In genomic region chr7:49762605-49763004, GRCm38 (mm10) we compare ENCODE assay signal across 9 mouse cellular contexts. TPM values are rescaled to one million over a fixed set of nuclear protein-coding genes. Genes with fewer than 3 reads are reported as not detected.
DNase-seq lines count a peak whose midpoint lies in the region; ATAC-seq and TF ChIP-seq lines count a peak whose summit lies in the region.
"Had no signal": no experiment of that assay in that cellular context is flagged by ENCODE, and none has a peak within 500 bp of the region (broad histone marks: within the 10 kb centered on the region; RNA-seq: fewer than 3 reads in every experiment).

No protein-coding gene starts in this region.

- DNase-seq in lung, postnatal 0 days (ENCODE audit: low spot score): no peak
- no peak for DNase-seq in lung, postnatal 25 days (ENCODE audit: low spot score)
- DNase-seq in R1 (ENCODE audit: low read depth, low spot score): peak; percentile 61
- DNase-seq in layer of hippocampus, adult 9-11 months: peak; percentile 58
- peak; percentile 67 to 72 for DNase-seq in right cerebral cortex, postnatal 36 days (ENCODE audit: low spot score in 2 of 2)
- DNase-seq in forebrain, embryonic 14.5 days (ENCODE audit: low spot score): no peak
- DNase-seq: kidney, postnatal 4 days had no signal

- H3K9me3 ChIP-seq in lung, postnatal 0 days (ENCODE audit: low read length): no peaks in the 10 kb centered on the region
- no peaks in the 10 kb centered on the region for H3K9me3 ChIP-seq in forebrain, embryonic 14.5 days (replicated peaks; ENCODE audit: control insufficient read depth, low read length)
- H3K9me3 ChIP-seq in forebrain, embryonic 13.5 days (replicated peaks): 0 out of 2 replicates have a peak, but pooled peaks cover 2% of the 10 kb centered on the region

- TF ChIP-seq EP300 in lung, postnatal 0 days (IDR thresholded peaks at IDR 0.05): no peak

- no peak overlapping the region for H3K9ac ChIP-seq in lung, postnatal 0 days (replicated peaks; ENCODE audit: low read depth)
- H3K9ac ChIP-seq in forebrain, embryonic 14.5 days (ENCODE audit: low read length): no peak overlapping the region
- no peak overlapping the region for H3K9ac ChIP-seq in forebrain, embryonic 13.5 days

- no peak overlapping the region for H3K27ac ChIP-seq in lung, postnatal 0 days (ENCODE audit: low read length)
- no peak overlapping the region for H3K27ac ChIP-seq in forebrain, embryonic 14.5 days (ENCODE audit: low read depth, low read length)
- no peak overlapping the region for H3K27ac ChIP-seq in forebrain, embryonic 13.5 days

- no peak overlapping the region for H3K4me2 ChIP-seq in lung, postnatal 0 days (replicated peaks; ENCODE audit: low read depth, low read length)
- no peak overlapping the region for H3K4me2 ChIP-seq in forebrain, embryonic 14.5 days (ENCODE audit: low read length)
- H3K4me2 ChIP-seq in forebrain, embryonic 13.5 days: no peak overlapping the region

- peaks cover 3% of the 10 kb centered on the region; the same call in 1 of the 2 replicates for H3K4me1 ChIP-seq in lung, postnatal 0 days (ENCODE audit: insufficient read depth, low read depth, low read length)
- no peaks in the 10 kb centered on the region for H3K4me1 ChIP-seq in forebrain, embryonic 14.5 days (ENCODE audit: control insufficient read depth, insufficient read depth, low read length)
- peaks cover 6% of the 10 kb centered on the region; the same call in 1 of the 2 replicates for H3K4me1 ChIP-seq in forebrain, embryonic 13.5 days

- H3K4me3 ChIP-seq in lung, postnatal 0 days (ENCODE audit: low read depth, low read length): no peak overlapping the region
- no peak overlapping the region for H3K4me3 ChIP-seq in forebrain, embryonic 14.5 days (ENCODE audit: low read depth, low read length)
- H3K4me3 ChIP-seq in forebrain, embryonic 13.5 days: no peak overlapping the region

- H3K36me3 ChIP-seq in lung, postnatal 0 days (ENCODE audit: insufficient read depth, low read length): no peaks in the 10 kb centered on the region
- H3K36me3 ChIP-seq in forebrain, embryonic 14.5 days (ENCODE audit: control insufficient read depth, insufficient read depth, low read length): no peaks in the 10 kb centered on the region
- H3K36me3 ChIP-seq in forebrain, embryonic 13.5 days (ENCODE audit: poor library complexity, severe bottlenecking): no peaks in the 10 kb centered on the region

- ATAC-seq in lung, postnatal 0 days: 0 out of 2 replicates have a peak, but pooled peaks have one; percentile 15
- ATAC-seq in forebrain, embryonic 14.5 days: no peak
- ATAC-seq in inflammation-experienced regulatory T-cells, adult 6 months: no peak
- ATAC-seq in forebrain, embryonic 13.5 days: no peak

- 67% methylated on average over 13 of the region's 13 CpGs for WGBS in lung, postnatal 0 days
- 74% methylated on average over 13 of the region's 13 CpGs for WGBS in forebrain, embryonic 14.5 days
- 66% methylated on average over 13 of the region's 13 CpGs for WGBS in forebrain, embryonic 13.5 days

- no peaks in the 10 kb centered on the region for H3K27me3 ChIP-seq in lung, postnatal 0 days (replicated peaks; ENCODE audit: insufficient read depth, low read length)
- peaks cover 39% of the 10 kb centered on the region for H3K27me3 ChIP-seq in forebrain, embryonic 14.5 days (replicated peaks; ENCODE audit: control insufficient read depth, insufficient read depth, low read length)
- peaks cover 84% of the 10 kb centered on the region for H3K27me3 ChIP-seq in forebrain, embryonic 13.5 days

- no peak for TF ChIP-seq CTCF in lung, postnatal 0 days (IDR thresholded peaks at IDR 0.05)

RNA-seq across cellular contexts. Expression of gene Htatip2, which starts 3.7 kb away (rescaled TPM):
- polyA plus RNA-seq in lung, postnatal 0 days (2015; fragmentation: Nextera tagmentation; extraction: Ambion mirVana): 14.9 and 17.7 TPM in 2 replicates
- 1.6 and 1.8 TPM in 2 replicates for polyA plus RNA-seq in forebrain, embryonic 14.5 days (2014; fragmentation: Nextera tagmentation; extraction: Ambion mirVana)
- polyA plus RNA-seq in inflammation-experienced regulatory T-cells, adult 6 months (2017; shearing (Covaris generic)): 10 to 100 TPM; 39.3 to 48.3 (median 44.2) TPM
- polyA plus RNA-seq in forebrain, embryonic 13.5 days (2015; fragmentation: Nextera tagmentation; extraction: Ambion mirVana): 1.7 and 2.3 TPM in 2 replicates

RNA-seq across cellular contexts. Expression of gene Prmt3, which starts 15.5 kb away (rescaled TPM):
- polyA plus RNA-seq in lung, postnatal 0 days (2015; fragmentation: Nextera tagmentation; extraction: Ambion mirVana): 15.9 and 17.1 TPM in 2 replicates
- polyA plus RNA-seq in forebrain, embryonic 14.5 days (2014; fragmentation: Nextera tagmentation; extraction: Ambion mirVana): 50.2 and 57.4 TPM in 2 replicates
- 10 to 100 TPM in 2 of 3 experiments, 1 to 10 TPM in 1; 7.8 to 13.2 (median 12.8) TPM for polyA plus RNA-seq in inflammation-experienced regulatory T-cells, adult 6 months (2017; shearing (Covaris generic))
- polyA plus RNA-seq in forebrain, embryonic 13.5 days (2015; fragmentation: Nextera tagmentation; extraction: Ambion mirVana): 47.6 and 53.3 TPM in 2 replicates

Comparison
In these comparisons a context has a peak if more than half of its experiments do, and no peak if none do; other contexts are left out.
1. DNase-seq: peak in R1 (single experiment), layer of hippocampus, adult 9-11 months (single experiment) and right cerebral cortex, postnatal 36 days (2 of 2); none in lung, postnatal 0 days (single experiment), lung, postnatal 25 days (single experiment) and forebrain, embryonic 14.5 days (single experiment).